Mouse (Mus musculus): ENCODE data around the gene Kdm3a. TPM values are rescaled to one million over a fixed set of nuclear protein-coding genes. Genes with fewer than 3 reads are reported as not detected.

Gene Kdm3a
- polyA plus RNA-seq, 1 experiment from 2014 or later = 45.2 TPM

- no peak overlapping the region for H3K4me3 ChIP-seq (replicated peaks)
- no peak overlapping the region for H3K27ac ChIP-seq
- no peak for ATAC-seq
- no peaks in the 10 kb centered on the region for H3K4me1 ChIP-seq (replicated peaks)
- peaks cover 18% of the 10 kb centered on the region for H3K36me3 ChIP-seq
- H3K4me2 ChIP-seq (replicated peaks) = no peak overlapping the region
- no peaks in the 10 kb centered on the region for H3K9me3 ChIP-seq
- H3K9ac ChIP-seq = no peak overlapping the region
- no peaks in the 10 kb centered on the region for H3K27me3 ChIP-seq (replicated peaks)
These were observed 8.1 kb downstream of the Kdm3a start for GRCm38 (mm10) chr6:71624723-71625122.

DNA sequence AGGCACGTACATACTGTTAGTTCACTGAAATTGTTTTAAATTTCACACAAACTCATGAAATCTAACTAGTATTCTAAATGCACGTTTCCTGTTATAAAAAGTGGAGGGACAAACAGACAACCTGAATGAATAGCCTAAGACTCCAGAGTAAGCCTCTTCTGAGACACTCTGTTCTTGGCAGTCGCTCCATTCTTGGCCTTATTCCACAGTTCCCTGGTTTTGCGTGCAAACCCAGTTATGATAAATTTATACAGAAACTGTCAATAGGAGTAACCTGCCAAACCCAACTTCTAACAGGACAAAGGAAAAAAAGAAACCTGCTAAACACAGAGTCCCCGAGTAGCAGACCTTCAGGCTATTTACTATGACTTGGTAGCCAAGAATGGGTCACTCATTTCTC, 10.8 kb downstream of the Kdm3a start:
- Histone ChIP-seq H3K9me3 (no peaks in the 10 kb centered on the region), H3K27me3 (replicated peaks) (no peaks in the 10 kb centered on the region), H3K27ac (no peak overlapping the region), H3K36me3 (peaks cover 18% of the 10 kb centered on the region), H3K9ac (no peak overlapping the region), H3K4me3 (replicated peaks) (no peak overlapping the region), H3K4me1 (replicated peaks) (no peaks in the 10 kb centered on the region), H3K4me2 (replicated peaks) (no peak overlapping the region)
- ATAC-seq = no peak
- WGBS = 82% methylated on average over 5 of the region's 5 CpGs

DNA sequence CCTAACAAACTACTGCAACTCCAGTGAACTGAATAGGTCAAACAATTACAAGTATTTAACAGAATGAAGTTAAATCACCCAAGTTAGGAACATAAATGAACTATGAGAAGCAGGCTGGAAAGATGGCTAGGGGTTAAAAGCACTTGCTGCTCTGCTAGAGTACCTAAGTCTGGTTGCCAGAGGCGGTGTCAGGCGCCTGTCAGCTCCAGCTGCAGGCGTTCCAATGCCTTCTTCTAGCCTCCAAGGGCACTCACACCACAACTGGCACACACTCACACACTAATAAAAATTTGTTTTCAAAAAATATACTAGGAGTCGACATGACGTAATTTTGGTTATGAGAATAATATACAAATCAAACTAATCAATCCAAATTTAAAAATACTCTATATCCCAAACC, 11.2 kb downstream of the Kdm3a start:
- H3K27ac ChIP-seq = no peak overlapping the region
- no peak overlapping the region for H3K9ac ChIP-seq
- ATAC-seq = no peak
- no peak overlapping the region for H3K4me3 ChIP-seq (replicated peaks)
- no peak overlapping the region for H3K4me2 ChIP-seq (replicated peaks)
- no peaks in the 10 kb centered on the region for H3K27me3 ChIP-seq (replicated peaks)
- no peaks in the 10 kb centered on the region for H3K4me1 ChIP-seq (replicated peaks)
- no peaks in the 10 kb centered on the region for H3K9me3 ChIP-seq
- WGBS = 88% methylated on average over 5 of the region's 5 CpGs
- H3K36me3 ChIP-seq = peaks cover 23% of the 10 kb centered on the region

GRCm38 (mm10) chr6:71616959-71617358, 15.8 kb downstream of the Kdm3a start:
- no peak overlapping the region for H3K9ac ChIP-seq
- no peaks in the 10 kb centered on the region for H3K27me3 ChIP-seq (replicated peaks)
- no peak overlapping the region for H3K4me3 ChIP-seq (replicated peaks)
- no peaks in the 10 kb centered on the region for H3K4me1 ChIP-seq (replicated peaks)
- peaks cover 17% of the 10 kb centered on the region for H3K36me3 ChIP-seq
- H3K4me2 ChIP-seq (replicated peaks) = no peak overlapping the region
- ATAC-seq = no peak
- H3K9me3 ChIP-seq = no peaks in the 10 kb centered on the region
- WGBS = 68% methylated on average over 5 of the region's 5 CpGs
- no peak overlapping the region for H3K27ac ChIP-seq

DNA sequence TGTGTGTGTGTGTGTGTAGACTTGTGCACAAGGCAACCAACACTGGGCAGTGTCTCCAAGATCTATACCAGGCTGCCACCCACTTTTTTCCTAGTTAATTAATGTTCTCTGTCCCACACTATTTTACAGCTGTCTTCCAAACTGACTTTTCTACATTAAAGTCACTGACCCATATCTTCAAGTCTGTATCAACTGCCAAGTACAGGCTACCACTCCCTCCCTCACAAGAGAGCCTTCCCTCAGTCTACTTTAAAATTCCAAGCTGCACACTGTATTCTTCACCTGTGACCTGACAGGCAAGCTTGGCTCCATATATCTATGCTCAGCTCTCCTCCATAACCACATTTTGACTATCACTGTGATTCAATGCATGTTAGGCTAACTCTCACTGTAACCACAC, 19.6 kb downstream of the Kdm3a start:
- no peaks in the 10 kb centered on the region for H3K9me3 ChIP-seq
- H3K4me3 ChIP-seq (replicated peaks) = no peak overlapping the region
- H3K9ac ChIP-seq = no peak overlapping the region
- no peaks in the 10 kb centered on the region for H3K4me1 ChIP-seq (replicated peaks)
- peaks cover 27% of the 10 kb centered on the region for H3K36me3 ChIP-seq
- no peak overlapping the region for H3K4me2 ChIP-seq (replicated peaks)
- no peak overlapping the region for H3K27ac ChIP-seq
- no peak for ATAC-seq
- H3K27me3 ChIP-seq (replicated peaks) = no peaks in the 10 kb centered on the region

DNA sequence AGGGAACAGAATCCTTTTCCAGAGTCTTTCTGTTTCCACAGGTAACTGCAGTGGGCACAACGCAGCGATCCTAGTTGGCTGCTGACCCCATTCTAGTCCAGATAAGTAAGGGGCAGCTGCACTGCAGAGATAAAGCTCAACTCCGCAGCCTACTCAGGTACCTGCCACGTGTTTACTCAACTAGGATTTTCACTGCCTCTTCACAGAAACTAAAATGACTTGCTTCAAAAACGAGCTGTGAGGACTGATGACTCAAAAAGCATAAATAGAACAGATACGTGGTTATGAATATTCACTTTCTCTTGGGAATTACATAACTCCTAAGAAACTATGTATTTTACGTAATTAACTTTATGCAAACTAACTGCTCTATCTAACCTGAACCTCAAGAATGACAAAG, 22.8 kb downstream of the Kdm3a start:
- no peaks in the 10 kb centered on the region for H3K4me1 ChIP-seq (replicated peaks)
- 89% methylated on average over 7 of the region's 7 CpGs for WGBS
- no peak overlapping the region for H3K4me2 ChIP-seq (replicated peaks)
- no peaks in the 10 kb centered on the region for H3K9me3 ChIP-seq
- H3K27me3 ChIP-seq (replicated peaks) = no peaks in the 10 kb centered on the region
- H3K4me3 ChIP-seq (replicated peaks) = no peak overlapping the region
- peaks cover 23% of the 10 kb centered on the region for H3K36me3 ChIP-seq
- no peak overlapping the region for H3K9ac ChIP-seq
- no peak overlapping the region for H3K27ac ChIP-seq
- ATAC-seq = no peak

GRCm38 (mm10) chr6:71608994-71609393, 23.8 kb downstream of the Kdm3a start:
- Histone ChIP-seq H3K9ac (no peak overlapping the region), H3K9me3 (no peaks in the 10 kb centered on the region), H3K4me2 (replicated peaks) (no peak overlapping the region), H3K27ac (no peak overlapping the region), H3K36me3 (peaks cover 23% of the 10 kb centered on the region), H3K27me3 (replicated peaks) (no peaks in the 10 kb centered on the region), H3K4me3 (replicated peaks) (no peak overlapping the region), H3K4me1 (replicated peaks) (no peaks in the 10 kb centered on the region)
- ATAC-seq = no peak

DNA sequence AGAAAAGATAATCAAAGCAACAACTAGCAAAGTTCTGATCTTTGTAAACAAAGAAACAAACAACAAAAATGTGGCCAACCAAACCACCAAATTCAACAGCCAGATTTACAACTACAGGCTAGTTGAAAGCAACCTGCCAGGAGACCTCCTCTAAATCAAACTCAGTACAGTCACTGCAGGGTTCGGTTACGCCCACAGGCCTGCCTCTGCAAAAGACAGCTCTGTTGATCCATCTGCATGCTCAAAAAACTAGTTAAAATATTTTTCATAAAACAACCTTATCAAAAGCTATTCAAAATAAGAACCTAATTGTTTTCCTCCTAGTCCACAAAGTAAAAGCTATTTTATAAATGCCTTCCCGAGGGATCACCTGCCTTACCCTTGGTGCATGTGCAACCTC, 25.0 kb downstream of the Kdm3a start:
- Histone ChIP-seq H3K9ac (no peak overlapping the region), H3K27ac (no peak overlapping the region), H3K4me1 (replicated peaks) (no peaks in the 10 kb centered on the region), H3K36me3 (peaks cover 24% of the 10 kb centered on the region), H3K9me3 (no peaks in the 10 kb centered on the region), H3K4me2 (replicated peaks) (no peak overlapping the region), H3K27me3 (replicated peaks) (no peaks in the 10 kb centered on the region), H3K4me3 (replicated peaks) (no peak overlapping the region)
- no peak for ATAC-seq
- 92% methylated on average over 3 of the region's 3 CpGs for WGBS

GRCm38 (mm10) chr6:71590154-71590553, 42.6 kb downstream of the Kdm3a start:
- no peak overlapping the region for H3K9ac ChIP-seq
- 84% methylated on average over 4 of the region's 4 CpGs for WGBS
- H3K9me3 ChIP-seq = no peaks in the 10 kb centered on the region
- peaks cover 38% of the 10 kb centered on the region for H3K36me3 ChIP-seq
- no peak overlapping the region for H3K4me2 ChIP-seq (replicated peaks)
- no peak overlapping the region for H3K27ac ChIP-seq
- H3K4me1 ChIP-seq (replicated peaks) = no peaks in the 10 kb centered on the region
- H3K27me3 ChIP-seq (replicated peaks) = no peaks in the 10 kb centered on the region
- H3K4me3 ChIP-seq (replicated peaks) = no peak overlapping the region
- no peak for ATAC-seq

DNA sequence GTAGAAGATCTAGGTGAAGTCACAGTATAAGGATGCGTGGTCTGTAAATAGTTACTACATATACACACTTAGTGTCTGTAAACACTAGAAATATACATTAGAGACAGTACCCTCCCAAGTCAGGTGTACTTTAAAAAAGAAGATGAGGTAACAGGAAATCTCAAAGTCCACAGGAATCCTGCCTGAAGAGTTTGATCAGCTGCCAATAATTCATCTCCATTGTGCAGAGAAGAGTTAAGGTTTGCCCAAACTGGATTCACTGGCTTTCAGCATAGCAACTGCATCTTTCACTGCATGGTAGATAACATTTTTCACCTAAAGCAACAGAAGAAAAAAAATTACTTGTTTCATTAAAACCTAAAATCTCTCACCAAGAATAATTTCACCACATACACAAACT, 43.4 kb downstream of the Kdm3a start:
- H3K4me2 ChIP-seq (replicated peaks) = no peak overlapping the region
- no peaks in the 10 kb centered on the region for H3K4me1 ChIP-seq (replicated peaks)
- H3K4me3 ChIP-seq (replicated peaks) = no peak overlapping the region
- peaks cover 34% of the 10 kb centered on the region for H3K36me3 ChIP-seq
- no peaks in the 10 kb centered on the region for H3K27me3 ChIP-seq (replicated peaks)
- no peak overlapping the region for H3K9ac ChIP-seq
- ATAC-seq = no peak
- 85% methylated on average over 1 of the region's 1 CpGs for WGBS
- H3K9me3 ChIP-seq = no peaks in the 10 kb centered on the region
- no peak overlapping the region for H3K27ac ChIP-seq

DNA sequence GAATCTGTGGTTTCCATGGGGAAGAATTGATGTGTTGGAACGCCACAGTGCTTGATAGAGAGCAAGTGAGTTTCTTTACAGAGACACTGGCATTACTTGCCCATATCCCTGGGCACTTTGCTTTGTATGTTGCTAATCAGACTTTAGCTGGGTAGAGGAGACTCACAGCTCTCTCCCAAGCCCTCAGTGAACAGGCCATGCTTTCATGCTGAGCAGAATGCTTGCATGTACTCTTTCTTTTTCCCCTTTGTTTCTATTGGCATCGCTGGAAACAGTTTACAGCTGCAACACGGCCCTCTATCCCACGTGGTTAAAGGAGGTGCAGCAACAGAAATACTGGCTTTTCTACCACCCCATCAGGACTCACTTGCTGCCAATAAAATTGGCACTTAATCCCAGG, 49.6 kb downstream of the Kdm3a start:
- peaks cover 25% of the 10 kb centered on the region for H3K36me3 ChIP-seq
- H3K4me1 ChIP-seq (replicated peaks) = no peaks in the 10 kb centered on the region
- H3K27me3 ChIP-seq (replicated peaks) = no peaks in the 10 kb centered on the region
- no peak overlapping the region for H3K27ac ChIP-seq
- no peaks in the 10 kb centered on the region for H3K9me3 ChIP-seq
- 68% methylated on average over 4 of the region's 4 CpGs for WGBS
- no peak overlapping the region for H3K9ac ChIP-seq
- H3K4me2 ChIP-seq (replicated peaks) = no peak overlapping the region
- H3K4me3 ChIP-seq (replicated peaks) = no peak overlapping the region
- no peak for ATAC-seq

GRCm38 (mm10) chr6:71579478-71579877, 53.3 kb downstream of the Kdm3a start:
- H3K27ac ChIP-seq = no peak overlapping the region
- H3K27me3 ChIP-seq (replicated peaks) = no peaks in the 10 kb centered on the region
- peaks cover 22% of the 10 kb centered on the region for H3K36me3 ChIP-seq
- ATAC-seq = no peak
- no peaks in the 10 kb centered on the region for H3K9me3 ChIP-seq
- no peaks in the 10 kb centered on the region for H3K4me1 ChIP-seq (replicated peaks)
- H3K9ac ChIP-seq = no peak overlapping the region
- H3K4me3 ChIP-seq (replicated peaks) = no peak overlapping the region
- no peak overlapping the region for H3K4me2 ChIP-seq (replicated peaks)
- WGBS = 96% methylated on average over 11 of the region's 11 CpGs

- no peaks in the 10 kb centered on the region for H3K4me1 ChIP-seq (replicated peaks)
- 98% methylated on average over 1 of the region's 1 CpGs for WGBS
- H3K4me3 ChIP-seq (replicated peaks) = no peak overlapping the region
- no peak overlapping the region for H3K4me2 ChIP-seq (replicated peaks)
- H3K27me3 ChIP-seq (replicated peaks) = no peaks in the 10 kb centered on the region
- H3K9me3 ChIP-seq = no peaks in the 10 kb centered on the region
- no peak overlapping the region for H3K9ac ChIP-seq
- no peak overlapping the region for H3K27ac ChIP-seq
- ATAC-seq = no peak
- H3K36me3 ChIP-seq = peaks cover 10% of the 10 kb centered on the region
These were observed 57.4 kb downstream of the Kdm3a start for GRCm38 (mm10) chr6:71575359-71575758.

GRCm38 (mm10) chr6:71569025-71569424, 63.8 kb downstream of the Kdm3a start:
- Histone ChIP-seq H3K4me3 (replicated peaks) (no peak overlapping the region), H3K9me3 (no peaks in the 10 kb centered on the region), H3K9ac (no peak overlapping the region), H3K36me3 (0 out of 2 replicates have a peak, but pooled peaks cover 9% of the 10 kb centered on the region), H3K4me2 (replicated peaks) (no peak overlapping the region), H3K4me1 (replicated peaks) (no peaks in the 10 kb centered on the region), H3K27me3 (replicated peaks) (no peaks in the 10 kb centered on the region), H3K27ac (no peak overlapping the region)
- 47% methylated on average over 2 of the region's 2 CpGs for WGBS
- ATAC-seq = no peak

Measured in intestine, embryonic 15.5 days (tissue).